Mouse (Mus musculus) small intestine, adult 2 months (tissue): ENCODE measurements around the gene Prkaca. TPM values are rescaled to one million over a fixed set of nuclear protein-coding genes. Genes with fewer than 3 reads are reported as not detected.

Experiments used
- H3K27ac ChIP-seq: fragments of 200-500 bp; 2 replicates; pipeline ENCODE4 v1.5.1; 2012; ENCODE audit warnings: low read depth, low read length, control low read depth, inconsistent platforms; ENCODE audit not compliant: insufficient read depth
- H3K27me3 ChIP-seq: fragments of 200-500 bp; 2 replicates; pipeline ENCODE4 v1.6.1; 2012; ENCODE audit warnings: mild to moderate bottlenecking, moderate library complexity, low read length, inconsistent platforms; ENCODE audit not compliant: control insufficient read depth, insufficient read depth
- H3K36me3 ChIP-seq: fragments of 200-500 bp; 2 replicates; pipeline ENCODE4 v1.6.1; 2012; ENCODE audit warnings: mild to moderate bottlenecking, low read length, control low read depth, inconsistent platforms; ENCODE audit not compliant: control insufficient read depth, insufficient read depth
- H3K4me1 ChIP-seq: fragments of 200-500 bp; 2 replicates; pipeline ENCODE4 v1.6.1; 2012; ENCODE audit warnings: low read length, inconsistent platforms, mixed read lengths; ENCODE audit not compliant: control insufficient read depth, insufficient read depth, insufficient read length
- H3K4me3 ChIP-seq: fragments of 200-500 bp; 2 replicates; pipeline ENCODE4 v1.5.1; 2012; ENCODE audit warnings: low read depth, mild to moderate bottlenecking, control low read depth, inconsistent platforms, low read length, moderate library complexity
- CTCF ChIP-seq: fragments of 200-500 bp; IDR thresholded peaks from 2 replicates; pipeline ENCODE4 v1.5.1; 2012; ENCODE audit warnings: low read depth, mild to moderate bottlenecking, control low read depth, inconsistent platforms, low read length, moderate library complexity, mixed read lengths; ENCODE audit not compliant: insufficient replicate concordance, insufficient read length; ENCODE audit errors: extremely low read depth
- POLR2A ChIP-seq: fragments of 200-500 bp; IDR thresholded peaks from 2 replicates; pipeline ENCODE4 v1.6.1; 2012; ENCODE audit warnings: low read depth, mild to moderate bottlenecking, control low read depth, inconsistent platforms, low read length, moderate library complexity
- WGBS: fragments of 180-500 bp; shearing (Covaris S2); methylation state at CpG from one replicate; pipeline ENCODE4 v1.1.7; 2018; 5-methylcytosine and 5-hydroxymethylcytosine counted together
- polyA plus RNA-seq: library from polyadenylated mRNA; depleted of rRNA; stranded (reverse); fragments of >200 nt; gene quantifications from 2 replicates; pipeline ENCODE4 v1.2.3, GENCODE M21; 2012

The Prkaca gene
- polyA plus RNA-seq, 1 experiment = 43.8 TPM

DNA sequence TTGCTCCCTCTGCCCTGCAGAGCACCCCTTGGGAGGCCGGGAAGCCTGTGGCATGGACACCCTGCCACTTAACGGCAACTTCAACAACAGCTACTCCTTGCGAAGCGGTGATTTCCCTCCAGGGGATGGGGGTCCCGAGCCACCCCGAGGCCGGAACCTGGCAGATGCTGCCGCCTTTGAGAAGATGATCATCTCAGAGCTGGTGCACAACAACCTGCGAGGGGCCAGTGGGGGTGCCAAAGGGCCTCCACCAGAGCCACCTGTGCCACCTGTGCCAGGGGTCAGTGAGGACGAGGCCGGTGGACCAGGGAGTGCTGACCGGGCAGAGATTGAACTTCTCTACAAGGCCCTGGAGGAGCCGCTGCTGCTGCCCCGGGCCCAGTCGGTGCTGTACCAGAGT is 34.5 kb upstream of the Prkaca start:
- 92% methylated on average over 15 of the region's 15 CpGs for WGBS
- Histone ChIP-seq H3K36me3 (0 out of 2 replicates have a peak, but pooled peaks cover 3% of the 10 kb centered on the region), H3K4me1 (no peaks in the 10 kb centered on the region), H3K4me3 (no peak overlapping the region), H3K27ac (no peak overlapping the region), H3K27me3 (no peaks in the 10 kb centered on the region)
- TF ChIP-seq CTCF (no peak), POLR2A (no peak)

DNA sequence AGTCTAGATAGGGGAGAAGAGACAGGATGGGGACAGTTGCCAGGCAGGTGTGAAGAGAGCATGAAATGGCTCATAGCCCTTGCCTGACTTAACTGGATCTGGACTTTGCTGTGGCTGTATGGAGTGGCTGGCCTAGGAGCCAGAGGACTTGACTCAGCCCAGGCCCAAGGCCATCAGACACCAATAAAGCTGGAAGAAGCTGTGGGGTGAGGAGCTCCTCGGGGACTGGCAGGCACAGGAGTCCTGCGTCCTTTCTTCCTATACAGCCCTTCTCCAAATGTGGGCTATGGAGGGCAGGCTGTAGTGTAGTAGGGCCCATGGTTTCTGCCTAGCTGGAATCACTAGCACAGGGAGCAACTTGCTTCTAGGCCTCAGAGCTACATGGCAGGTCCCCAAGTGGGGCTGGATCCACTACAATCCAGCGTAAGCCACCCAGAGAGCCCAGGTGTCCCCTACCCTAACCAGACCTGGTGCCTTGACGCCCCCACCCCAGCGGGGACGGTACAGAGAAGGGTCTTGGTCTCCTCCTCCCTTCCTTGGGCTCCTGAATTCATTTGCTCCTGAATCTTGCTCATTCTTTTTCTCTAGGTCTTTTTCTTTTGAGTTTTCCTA is 31.6 kb upstream of the Prkaca start:
- H3K4me1 ChIP-seq = no peaks in the 10 kb centered on the region
- H3K4me3 ChIP-seq = no peak overlapping the region
- TF ChIP-seq CTCF (no peak), POLR2A (no peak)
- H3K36me3 ChIP-seq = 0 out of 2 replicates have a peak, but pooled peaks cover 1% of the 10 kb centered on the region
- 76% methylated on average over 6 of the region's 6 CpGs for WGBS
- no peak overlapping the region for H3K27ac ChIP-seq
- no peaks in the 10 kb centered on the region for H3K27me3 ChIP-seq

DNA sequence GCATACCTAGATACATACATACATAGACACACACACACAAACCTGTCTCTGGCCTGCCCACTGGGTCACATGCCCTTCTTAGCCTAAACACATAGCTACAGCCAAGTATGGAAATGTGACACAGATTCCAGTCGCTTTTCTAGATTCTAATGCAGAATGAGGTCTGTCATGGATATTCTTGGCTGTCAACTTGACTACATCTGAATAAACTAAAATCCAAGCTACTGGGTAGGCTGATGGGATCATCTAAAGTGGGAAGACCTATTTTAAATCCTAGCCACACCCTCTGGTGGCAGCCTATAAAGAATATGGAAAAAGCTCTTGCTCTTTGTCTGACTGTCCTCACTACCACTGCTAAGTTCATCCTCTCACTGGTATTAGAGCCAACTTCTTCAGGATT is 30.3 kb upstream of the Prkaca start:
- WGBS = 60% methylated on average over 1 of the region's 1 CpGs
- H3K4me1 ChIP-seq = no peaks in the 10 kb centered on the region
- H3K27me3 ChIP-seq = no peaks in the 10 kb centered on the region
- no peaks in the 10 kb centered on the region for H3K36me3 ChIP-seq
- H3K4me3 ChIP-seq = no peak overlapping the region
- TF ChIP-seq POLR2A (no peak), CTCF (no peak)
- no peak overlapping the region for H3K27ac ChIP-seq

DNA sequence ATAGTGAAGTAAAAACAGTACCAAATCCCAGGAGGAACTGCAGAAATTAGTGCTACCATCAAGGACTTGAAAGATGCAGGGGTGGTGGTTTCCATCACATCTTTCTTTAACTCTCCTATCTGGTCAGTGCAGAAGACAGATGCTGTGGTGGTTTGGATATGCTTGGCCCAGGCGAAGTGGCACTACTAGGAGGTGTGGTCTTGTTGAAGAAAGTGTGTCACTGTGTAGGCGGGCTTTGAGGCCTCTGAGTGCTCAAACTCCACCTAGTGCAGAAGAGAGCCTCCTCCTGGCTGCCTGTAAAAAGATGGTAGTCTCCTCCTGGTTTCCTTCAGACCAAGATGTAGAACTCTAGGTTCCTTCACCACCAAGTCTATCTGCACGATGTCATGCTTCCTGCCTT is 27.3 kb upstream of the Prkaca start:
- Histone ChIP-seq H3K36me3 (no peaks in the 10 kb centered on the region), H3K4me1 (no peaks in the 10 kb centered on the region), H3K4me3 (no peak overlapping the region), H3K27ac (no peak overlapping the region), H3K27me3 (no peaks in the 10 kb centered on the region)
- TF ChIP-seq POLR2A = no peak
- TF ChIP-seq CTCF = no peak
- WGBS = 66% methylated on average over 3 of the region's 3 CpGs

DNA sequence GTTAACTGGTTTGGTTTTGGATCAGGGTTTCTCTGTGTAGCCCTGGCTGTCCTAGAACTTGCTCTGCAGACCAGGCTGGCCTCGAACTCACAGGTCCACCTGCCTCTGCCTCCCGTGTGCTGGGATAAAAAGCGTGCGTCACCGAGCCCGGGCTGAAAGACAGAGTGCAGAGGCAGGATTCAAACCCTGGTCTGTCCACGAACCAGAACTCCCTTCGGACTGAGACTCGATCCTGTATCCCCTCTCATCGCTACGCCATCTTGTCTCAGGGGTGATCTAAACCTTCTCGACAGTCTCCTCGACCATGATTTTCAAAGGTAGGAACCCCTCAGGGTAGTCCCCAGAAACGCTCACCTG is 18.1 kb upstream of the Prkaca start:
- Histone ChIP-seq H3K4me1 (peaks cover 6% of the 10 kb centered on the region), H3K4me3 (peak overlapping the region; percentile 89), H3K27ac (no peak overlapping the region), H3K36me3 (no peaks in the 10 kb centered on the region), H3K27me3 (no peaks in the 10 kb centered on the region)
- WGBS = 3% methylated on average over 14 of the region's 14 CpGs
- TF ChIP-seq CTCF = no peak
- TF ChIP-seq POLR2A = no peak

DNA sequence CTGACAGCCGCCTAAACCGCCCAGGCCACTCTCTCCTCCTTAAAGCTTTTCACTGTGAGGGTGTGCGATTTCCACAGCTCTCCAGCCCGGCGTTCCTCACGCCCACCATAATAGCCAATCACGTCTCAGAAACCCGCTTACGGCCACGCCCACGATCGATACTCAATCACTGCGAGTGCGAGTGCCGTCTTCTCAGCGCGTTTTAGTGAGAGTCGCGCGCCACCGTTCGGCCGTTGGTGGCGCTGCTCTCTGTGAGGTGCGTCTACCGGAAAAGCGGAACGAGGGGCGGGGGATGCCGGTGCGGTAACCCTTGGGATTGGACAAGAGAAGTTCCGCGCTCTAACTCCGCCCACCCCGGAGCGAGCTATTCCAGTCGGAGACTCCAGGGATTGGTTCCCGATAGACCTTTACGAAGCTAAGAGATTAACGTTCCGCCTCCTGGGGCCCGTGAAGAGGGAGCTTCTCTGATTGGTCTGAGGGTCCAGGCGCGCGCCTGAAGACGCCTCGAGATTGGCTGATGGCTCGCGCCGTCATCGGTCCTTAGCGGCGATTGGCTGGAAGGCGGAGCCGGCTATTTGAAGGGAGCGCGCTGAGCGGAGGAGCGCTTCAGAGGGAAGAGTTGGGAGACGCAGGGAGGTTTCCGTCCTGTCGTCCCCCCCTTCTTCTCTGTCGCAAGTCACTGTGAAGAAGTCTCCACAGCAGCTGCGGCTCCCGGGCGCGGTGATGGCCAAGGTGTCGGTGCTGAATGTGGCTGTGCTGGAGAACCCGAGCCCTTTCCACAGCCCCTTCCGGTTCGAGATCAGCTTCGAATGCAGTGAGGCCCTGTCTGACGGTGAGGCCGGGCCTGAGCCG is 17.5 kb upstream of the Prkaca start, which contains the start of the genes Gm10644 and Asf1b:
TSS of gene Gm10644 (minus strand) at position 100 of the 852 bp plus-strand sequence.
TSS of gene Asf1b (plus strand) at position 402 of the 852 bp plus-strand sequence.
- under 1% methylated on average over 75 of the region's 75 CpGs for WGBS
- TF ChIP-seq CTCF = peak; percentile 78
- peak; percentile 47; the same call in 1 of the 2 replicates for TF ChIP-seq POLR2A
- H3K27ac ChIP-seq = no peak within 1 kb of the TSS
- peaks cover 6% of the 10 kb centered on the region for H3K4me1 ChIP-seq
- H3K27me3 ChIP-seq = no peaks in the 10 kb centered on the region
- peak within 1 kb of the TSS; percentile 89 for H3K4me3 ChIP-seq
- H3K36me3 ChIP-seq = no peaks in the 10 kb centered on the region

DNA sequence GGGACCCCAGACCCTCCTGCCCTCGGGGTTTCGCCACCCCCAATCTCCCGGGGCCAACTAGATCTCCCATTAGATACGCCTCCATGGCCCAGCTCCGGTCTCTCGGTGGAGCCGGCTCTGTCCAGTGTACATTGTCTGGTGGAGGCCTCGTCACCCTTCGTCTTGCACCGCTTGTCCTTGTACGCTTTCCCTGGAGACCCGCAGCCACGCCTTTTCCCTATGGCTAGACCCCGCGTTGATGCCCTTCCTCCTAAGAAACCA is 16.9 kb upstream of the Prkaca start:
- peak overlapping the region; percentile 89 for H3K4me3 ChIP-seq

More for the DNA sequence above, 16.9 kb upstream of the Prkaca start:
- TF ChIP-seq CTCF = no peak
- TF ChIP-seq POLR2A = no peak
- H3K36me3 ChIP-seq = no peaks in the 10 kb centered on the region
- under 1% methylated on average over 15 of the region's 15 CpGs for WGBS
- no peaks in the 10 kb centered on the region for H3K27me3 ChIP-seq
- peaks cover 6% of the 10 kb centered on the region for H3K4me1 ChIP-seq
- no peak overlapping the region for H3K27ac ChIP-seq
